Comparison of ENCODE assay signal across 9 mouse cellular contexts in the genomic region with DNA sequence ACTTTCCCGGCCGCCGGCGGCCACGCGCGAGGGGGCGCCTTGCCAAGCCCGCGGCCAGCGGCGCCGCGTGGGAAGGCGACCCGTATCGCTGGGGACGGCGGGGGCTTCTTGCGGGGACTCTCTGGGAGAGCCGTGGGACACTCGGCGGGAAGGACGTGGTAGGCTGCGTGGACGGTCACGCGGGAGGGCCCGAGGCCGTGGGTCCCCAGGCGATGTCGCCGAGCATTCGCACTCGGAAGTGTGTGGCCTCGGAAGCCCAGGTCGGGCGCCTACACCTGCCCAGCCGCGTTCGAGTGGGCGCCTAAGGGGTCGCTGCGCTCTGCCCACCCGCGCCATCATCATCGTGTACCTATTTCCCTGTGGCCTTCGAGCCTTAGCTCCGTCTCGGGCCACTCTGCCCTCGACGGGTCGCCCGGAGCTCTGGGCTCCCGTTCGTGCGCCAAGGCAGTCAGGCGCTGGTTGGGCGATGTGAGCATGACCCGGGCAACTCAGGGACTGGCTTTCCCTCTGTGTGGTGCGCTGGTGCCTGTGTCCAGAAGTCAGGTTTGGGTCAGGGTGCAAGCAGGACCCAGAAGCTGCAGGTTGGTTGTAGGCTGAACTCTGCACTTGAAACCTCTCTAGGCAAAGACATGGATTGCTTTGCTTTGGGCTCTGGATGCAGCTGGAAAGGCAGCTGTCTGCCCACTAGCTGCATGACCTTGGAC. TPM values are rescaled to one million over a fixed set of nuclear protein-coding genes. Genes with fewer than 3 reads are reported as not detected.
A peak's percentile ranks its signal among the peaks of the same experiment; 100 is the strongest.
DNase-seq lines count a peak whose midpoint lies in the region; ATAC-seq and TF ChIP-seq lines count a peak whose summit lies in the region.
"Had no signal": no experiment of that assay in that cellular context is flagged by ENCODE, and none has a peak within 500 bp of the region (broad histone marks: within the 10 kb centered on the region; RNA-seq: fewer than 3 reads in every experiment).

No protein-coding gene starts in this region.

- H3K9me3 ChIP-seq in hindbrain, embryonic 12.5 days (replicated peaks) = no peaks in the 10 kb centered on the region
- no peaks in the 10 kb centered on the region for H3K9me3 ChIP-seq in liver, embryonic 16.5 days (replicated peaks; ENCODE audit: control insufficient read depth, low read length)

- peaks cover 63% of the 10 kb centered on the region for H3K27me3 ChIP-seq in hindbrain, embryonic 12.5 days
- H3K27me3 ChIP-seq in liver, embryonic 16.5 days (ENCODE audit: control insufficient read depth, insufficient read depth, low read depth, low read length) = peaks cover 58% of the 10 kb centered on the region

- peak overlapping the region; percentile 64 for H3K27ac ChIP-seq in gastrocnemius, adult 2 months
- no peak overlapping the region for H3K27ac ChIP-seq in hindbrain, embryonic 12.5 days
- no peak overlapping the region for H3K27ac ChIP-seq in liver, embryonic 16.5 days (ENCODE audit: low read length)

- peak; percentile 60 for ATAC-seq in hindbrain, embryonic 12.5 days (ENCODE audit: low FRiP score)
- peak; percentile 19; the same call in 1 of the 2 replicates for ATAC-seq in liver, embryonic 16.5 days (ENCODE audit: low read depth)

- H3K4me1 ChIP-seq in hindbrain, embryonic 12.5 days = peaks cover 15% of the 10 kb centered on the region
- no peaks in the 10 kb centered on the region for H3K4me1 ChIP-seq in liver, embryonic 16.5 days (ENCODE audit: control insufficient read depth, low read depth, low read length)

- peak overlapping the region; percentile 66 for H3K9ac ChIP-seq in hindbrain, embryonic 12.5 days
- peak overlapping the region; percentile 39; the same call in 1 of the 2 replicates for H3K9ac ChIP-seq in liver, embryonic 16.5 days (ENCODE audit: low read depth, low read length)

- intact Hi-C loops in gastrocnemius, adult 2 months (cut with DNase I) = no loop called here
- intact Hi-C loops in gastrocnemius, postnatal 36 days (cut with DNase I) = no loop called here

- no peak for TF ChIP-seq CTCF in gastrocnemius, adult 2 months (IDR thresholded peaks at IDR 0.05)

- no peaks in the 10 kb centered on the region for H3K36me3 ChIP-seq in hindbrain, embryonic 12.5 days
- no peaks in the 10 kb centered on the region for H3K36me3 ChIP-seq in liver, embryonic 16.5 days (ENCODE audit: control insufficient read depth, insufficient read depth)

- peak overlapping the region; percentile 73 for H3K4me3 ChIP-seq in gastrocnemius, adult 2 months
- H3K4me3 ChIP-seq in hindbrain, embryonic 12.5 days = peak overlapping the region; percentile 65
- peak overlapping the region; percentile 58 for H3K4me3 ChIP-seq in liver, embryonic 16.5 days (ENCODE audit: low read depth, low read length)

- H3K4me2 ChIP-seq in hindbrain, embryonic 12.5 days (replicated peaks) = peak overlapping the region; percentile 99
- H3K4me2 ChIP-seq in liver, embryonic 16.5 days (ENCODE audit: low read depth, low read length) = peak overlapping the region; percentile 74

- 3% methylated on average over 61 of the region's 61 CpGs for WGBS in hindbrain, embryonic 12.5 days
- WGBS in liver, embryonic 16.5 days (ENCODE audit: insufficient replicate concordance) = 4% methylated on average over 61 of the region's 61 CpGs

- no peak for DNase-seq in gastrocnemius, adult 2 months
- no peak for DNase-seq in gastrocnemius, postnatal 36 days
- DNase-seq in MN1 (ENCODE audit: low spot score) = peak; percentile 18
- DNase-seq in right cerebral cortex, adult 18-20 months = no peak
- no peak for DNase-seq in cerebellum, postnatal 14 days
- DNase-seq in cerebellum, postnatal 25 days = no peak

RNA-seq across cellular contexts. Expression of a gene that starts 1.1 kb away (rescaled TPM):
- 10 to 100 TPM; 17.7 to 20.8 TPM for total RNA-seq in gastrocnemius, adult 2 months (2021)
- 10 to 100 TPM; 19.0 to 19.6 TPM for total RNA-seq in gastrocnemius, postnatal 36 days (2021)
- polyA plus RNA-seq in hindbrain, embryonic 12.5 days (2016; fragmentation: Nextera tagmentation; extraction: Ambion mirVana) = 1.4 TPM in 2 replicates
- polyA plus RNA-seq in liver, embryonic 16.5 days (2015; fragmentation: Nextera tagmentation; extraction: Ambion mirVana) = 1.2 and 1.5 TPM in 2 replicates
- total RNA-seq: CH12.LX had no signal
